Mouse (Mus musculus) testis, adult 2 months (tissue): ENCODE data around the gene Scube1.

Experiments
- CTCF ChIP-seq: fragments of 200-500 bp; IDR thresholded peaks from 2 replicates; pipeline ENCODE4 v1.5.1; 2012; ENCODE audit warnings: low read depth, mild to moderate bottlenecking, inconsistent platforms, low read length, moderate library complexity; ENCODE audit not compliant: control insufficient read depth, insufficient read depth, insufficient replicate concordance
- POLR2A ChIP-seq: fragments of 200-500 bp; IDR thresholded peaks from 2 replicates; pipeline ENCODE4 v1.6.1; 2012; ENCODE audit warnings: low read depth, mild to moderate bottlenecking, inconsistent platforms, low read length, moderate library complexity; ENCODE audit not compliant: control insufficient read depth

- TF ChIP-seq CTCF: no peak
- TF ChIP-seq POLR2A: no peak
Measured at GRCm38 (mm10) chr15:83709889-83710774, 14.7 kb downstream of the Scube1 start.
